Mouse (Mus musculus): ENCODE measurements around the gene Slc9a9. TPM values are rescaled to one million over a fixed set of nuclear protein-coding genes. Genes with fewer than 3 reads are reported as not detected.

Gene Slc9a9
- polyA plus RNA-seq, 1 experiment = not detected

GRCm38 (mm10) chr9:95221310-95221709 lies 551.6 kb downstream of the Slc9a9 start:
- no peaks in the 10 kb centered on the region for H3K4me1 ChIP-seq (ENCODE audit: control insufficient read depth, insufficient read depth, low read length)
- H3K27ac ChIP-seq (ENCODE audit: insufficient read depth, low read depth, low read length) = no peak overlapping the region
- WGBS = 88% methylated on average over 5 of the region's 5 CpGs
- no peak for TF ChIP-seq POLR2A (IDR thresholded peaks at IDR 0.05; ENCODE audit: insufficient read depth, low read depth, low read length)
- no peak overlapping the region for H3K4me3 ChIP-seq (ENCODE audit: insufficient read depth, low read depth, low read length)

- H3K4me1 ChIP-seq (ENCODE audit: control insufficient read depth, insufficient read depth, low read length) = no peaks in the 10 kb centered on the region
- 85% methylated on average over 4 of the region's 4 CpGs for WGBS
Measured at GRCm38 (mm10) chr9:95226986-95227385, 557.3 kb downstream of the Slc9a9 start.

GRCm38 (mm10) chr9:95228123-95228522 lies 558.4 kb downstream of the Slc9a9 start:
- no peaks in the 10 kb centered on the region for H3K4me1 ChIP-seq (ENCODE audit: control insufficient read depth, insufficient read depth, low read length)
- no peak overlapping the region for H3K27ac ChIP-seq (ENCODE audit: insufficient read depth, low read depth, low read length)
- no peak for TF ChIP-seq POLR2A (IDR thresholded peaks at IDR 0.05; ENCODE audit: insufficient read depth, low read depth, low read length)
- TF ChIP-seq CTCF (IDR thresholded peaks at IDR 0.05; ENCODE audit: insufficient read depth, low read depth, low read length) = no peak
- H3K4me3 ChIP-seq (ENCODE audit: insufficient read depth, low read depth, low read length) = no peak overlapping the region
- WGBS = 100% methylated on average over 1 of the region's 1 CpGs

More at GRCm38 (mm10) chr9:95226986-95227385, 557.3 kb downstream of the Slc9a9 start:
- TF ChIP-seq POLR2A (IDR thresholded peaks at IDR 0.05; ENCODE audit: insufficient read depth, low read depth, low read length) = no peak
- TF ChIP-seq CTCF (IDR thresholded peaks at IDR 0.05; ENCODE audit: insufficient read depth, low read depth, low read length) = no peak
- H3K27ac ChIP-seq (ENCODE audit: insufficient read depth, low read depth, low read length) = no peak overlapping the region
- H3K4me3 ChIP-seq (ENCODE audit: insufficient read depth, low read depth, low read length) = no peak overlapping the region

- Histone ChIP-seq H3K27ac (ENCODE audit: insufficient read depth, low read depth, low read length) (no peak overlapping the region), H3K4me1 (ENCODE audit: control insufficient read depth, insufficient read depth, low read length) (no peaks in the 10 kb centered on the region), H3K4me3 (ENCODE audit: insufficient read depth, low read depth, low read length) (no peak overlapping the region)
- 91% methylated on average over 2 of the region's 2 CpGs for WGBS
- TF ChIP-seq POLR2A (IDR thresholded peaks at IDR 0.05; ENCODE audit: insufficient read depth, low read depth, low read length) (no peak), CTCF (IDR thresholded peaks at IDR 0.05; ENCODE audit: insufficient read depth, low read depth, low read length) (no peak)
Measured at GRCm38 (mm10) chr9:95229147-95229546, 559.4 kb downstream of the Slc9a9 start.

GRCm38 (mm10) chr9:95239900-95240299 lies 570.2 kb downstream of the Slc9a9 start:
- TF ChIP-seq POLR2A (IDR thresholded peaks at IDR 0.05; ENCODE audit: insufficient read depth, low read depth, low read length) (no peak), CTCF (IDR thresholded peaks at IDR 0.05; ENCODE audit: insufficient read depth, low read depth, low read length) (no peak)
- H3K4me1 ChIP-seq (ENCODE audit: control insufficient read depth, insufficient read depth, low read length) = no peaks in the 10 kb centered on the region
- H3K4me3 ChIP-seq (ENCODE audit: insufficient read depth, low read depth, low read length) = no peak overlapping the region
- no peak overlapping the region for H3K27ac ChIP-seq (ENCODE audit: insufficient read depth, low read depth, low read length)

GRCm38 (mm10) chr9:95242628-95243195 lies 573.0 kb downstream of the Slc9a9 start:
- TF ChIP-seq POLR2A (IDR thresholded peaks at IDR 0.05; ENCODE audit: insufficient read depth, low read depth, low read length) = no peak
- Histone ChIP-seq H3K4me3 (ENCODE audit: insufficient read depth, low read depth, low read length) (no peak overlapping the region), H3K27ac (ENCODE audit: insufficient read depth, low read depth, low read length) (no peak overlapping the region), H3K4me1 (ENCODE audit: control insufficient read depth, insufficient read depth, low read length) (no peaks in the 10 kb centered on the region)
- WGBS = 88% methylated on average over 2 of the region's 2 CpGs

- Histone ChIP-seq H3K27ac (ENCODE audit: insufficient read depth, low read depth, low read length) (no peak overlapping the region), H3K4me3 (ENCODE audit: insufficient read depth, low read depth, low read length) (no peak overlapping the region), H3K4me1 (ENCODE audit: control insufficient read depth, insufficient read depth, low read length) (no peaks in the 10 kb centered on the region)
- TF ChIP-seq POLR2A (IDR thresholded peaks at IDR 0.05; ENCODE audit: insufficient read depth, low read depth, low read length) (no peak), CTCF (IDR thresholded peaks at IDR 0.05; ENCODE audit: insufficient read depth, low read depth, low read length) (no peak)
- WGBS = 83% methylated on average over 4 of the region's 4 CpGs
Measured at GRCm38 (mm10) chr9:95254162-95254561, 584.5 kb downstream of the Slc9a9 start.

- Histone ChIP-seq H3K4me1 (ENCODE audit: control insufficient read depth, insufficient read depth, low read length) (no peaks in the 10 kb centered on the region), H3K4me3 (ENCODE audit: insufficient read depth, low read depth, low read length) (no peak overlapping the region), H3K27ac (ENCODE audit: insufficient read depth, low read depth, low read length) (no peak overlapping the region)
- 75% methylated on average over 6 of the region's 6 CpGs for WGBS
- TF ChIP-seq POLR2A (IDR thresholded peaks at IDR 0.05; ENCODE audit: insufficient read depth, low read depth, low read length) (no peak), CTCF (IDR thresholded peaks at IDR 0.05; ENCODE audit: insufficient read depth, low read depth, low read length) (no peak)
Measured at GRCm38 (mm10) chr9:95255844-95256243, 586.1 kb downstream of the Slc9a9 start.

- H3K4me1 ChIP-seq (ENCODE audit: control insufficient read depth, insufficient read depth, low read length) = no peaks in the 10 kb centered on the region
- 93% methylated on average over 21 of the region's 21 CpGs for WGBS
- TF ChIP-seq CTCF (IDR thresholded peaks at IDR 0.05; ENCODE audit: insufficient read depth, low read depth, low read length) (no peak), POLR2A (IDR thresholded peaks at IDR 0.05; ENCODE audit: insufficient read depth, low read depth, low read length) (no peak)
- H3K4me3 ChIP-seq (ENCODE audit: insufficient read depth, low read depth, low read length) = no peak overlapping the region
- no peak overlapping the region for H3K27ac ChIP-seq (ENCODE audit: insufficient read depth, low read depth, low read length)
Measured at GRCm38 (mm10) chr9:95256680-95257316, 587.1 kb downstream of the Slc9a9 start.

Measured in olfactory bulb, adult 2 months (tissue).